8 mouse cellular contexts compared by ENCODE assay signal in genomic region chr6:67069219-67069762, GRCm38 (mm10). TPM values are rescaled to one million over a fixed set of nuclear protein-coding genes. Genes with fewer than 3 reads are reported as not detected.
A peak's percentile ranks its signal among the peaks of the same experiment; 100 is the strongest.
DNase-seq lines count a peak whose midpoint lies in the region; ATAC-seq lines count a peak whose summit lies in the region.

No protein-coding gene starts in this region.

- H3K27me3 ChIP-seq in heart, embryonic 10.5 days (ENCODE audit: insufficient read depth, poor library complexity, severe bottlenecking), result no peaks in the 10 kb centered on the region

- H3K9me3 ChIP-seq in heart, embryonic 10.5 days, result no peaks in the 10 kb centered on the region

- H3K4me1 ChIP-seq in heart, embryonic 10.5 days, result 0 out of 2 replicates have a peak, but pooled peaks cover 9% of the 10 kb centered on the region

- H3K36me3 ChIP-seq in heart, embryonic 10.5 days, result no peaks in the 10 kb centered on the region

- no peak overlapping the region for H3K4me3 ChIP-seq in heart, embryonic 10.5 days

- H3K27ac ChIP-seq in heart, embryonic 10.5 days, result no peak overlapping the region

- DNase-seq in heart, adult 9 months (ENCODE audit: low spot score in 2 of 2), result peak; percentile 26 to 28
- no peak for DNase-seq in heart, embryonic 10.5 days (ENCODE audit: low spot score)
- DNase-seq in CD4-positive helper T cell, adult 2 months (ENCODE audit: low read depth, low spot score), result peak; percentile 35
- DNase-seq in lung, postnatal 4 days, result peak; percentile 25 to 41
- DNase-seq in adrenal gland, adult 18-20 months (ENCODE audit: low spot score in 2 of 2), result no peak
- DNase-seq in right cerebral cortex, postnatal 14 days, result no peak

- peak; percentile 92 for ATAC-seq in granulocyte monocyte progenitor cell, adult 5-6 weeks (replicated peaks; ENCODE audit: poor library complexity, severe bottlenecking)
- no peak for ATAC-seq in megakaryocyte-erythroid progenitor cell, adult 5-6 weeks (replicated peaks; ENCODE audit: low FRiP score, low TSS enrichment, poor library complexity, severe bottlenecking)

- 77% methylated on average over 8 of the region's 8 CpGs for WGBS in heart, embryonic 10.5 days

RNA-seq across cellular contexts. Expression of gene Gadd45a, which starts 32.0 kb away (rescaled TPM):
- polyA plus RNA-seq in heart, embryonic 10.5 days (2016; fragmentation: Nextera tagmentation; extraction: Ambion mirVana), result 9.0 and 10.9 TPM in 2 replicates
- total RNA-seq in granulocyte monocyte progenitor cell, adult 5-6 weeks (2014; fragmentation: Nextera tagmentation), result 6.2 and 12.7 TPM in 2 replicates
- total RNA-seq in granulocyte monocyte progenitor cell, adult 5-6 weeks (2017), result 52.5 and 66.5 TPM in 2 replicates
- total RNA-seq in megakaryocyte-erythroid progenitor cell, adult 5-6 weeks (2014; fragmentation: Nextera tagmentation), result 40.4 and 43.7 TPM in 2 replicates
- 94.9 and 97.9 TPM in 2 replicates for total RNA-seq in megakaryocyte-erythroid progenitor cell, adult 5-6 weeks (2017)
- 10 to 100 TPM; 10.6 to 27.8 TPM for total RNA-seq in adrenal gland, adult 18-20 months (2021)

Comparison
In these comparisons a context has a peak if more than half of its experiments do, and no peak if none do; other contexts are left out.
1. DNase-seq: peak in heart, adult 9 months (2 of 2), CD4-positive helper T cell, adult 2 months (single experiment) and lung, postnatal 4 days (2 of 2); none in heart, embryonic 10.5 days (single experiment), adrenal gland, adult 18-20 months (0 of 2) and right cerebral cortex, postnatal 14 days (single experiment).